Mouse (Mus musculus): Measurements from ENCODE around the gene Adap1.

Adap1 gene

GRCm38 (mm10) chr5:139323260-139323924 is 2.0 kb downstream of the Adap1 start:
- DNase-seq (ENCODE audit: low read depth, low spot score): no peak

GRCm38 (mm10) chr5:139321331-139321730 is 4.1 kb downstream of the Adap1 start:
- no peak for DNase-seq (ENCODE audit: low read depth, low spot score)

DNA sequence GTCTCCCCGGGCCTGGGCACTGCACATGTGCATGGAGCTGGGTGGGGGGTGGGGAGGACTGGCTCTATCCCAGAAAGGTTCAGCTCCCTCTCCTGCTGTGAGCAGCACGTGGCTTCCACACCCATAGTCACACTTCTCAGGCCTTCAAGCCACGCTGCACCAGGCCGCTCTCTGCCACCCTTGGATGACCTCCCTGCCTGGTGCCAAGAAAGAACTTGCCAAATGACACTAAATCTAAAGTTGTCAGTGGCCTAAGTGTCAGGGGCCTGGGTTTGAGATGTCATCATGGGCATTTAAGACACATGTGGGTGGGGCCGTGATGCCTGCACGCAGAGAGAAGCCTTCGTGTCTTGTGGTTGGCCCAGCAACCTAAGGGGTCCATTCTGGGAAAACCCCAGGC is 5.0 kb downstream of the Adap1 start:
- no peak for DNase-seq (ENCODE audit: low read depth, low spot score)

- no peak for DNase-seq (ENCODE audit: low read depth, low spot score)
Observed at GRCm38 (mm10) chr5:139317751-139318504, 7.5 kb downstream of the Adap1 start.

DNA sequence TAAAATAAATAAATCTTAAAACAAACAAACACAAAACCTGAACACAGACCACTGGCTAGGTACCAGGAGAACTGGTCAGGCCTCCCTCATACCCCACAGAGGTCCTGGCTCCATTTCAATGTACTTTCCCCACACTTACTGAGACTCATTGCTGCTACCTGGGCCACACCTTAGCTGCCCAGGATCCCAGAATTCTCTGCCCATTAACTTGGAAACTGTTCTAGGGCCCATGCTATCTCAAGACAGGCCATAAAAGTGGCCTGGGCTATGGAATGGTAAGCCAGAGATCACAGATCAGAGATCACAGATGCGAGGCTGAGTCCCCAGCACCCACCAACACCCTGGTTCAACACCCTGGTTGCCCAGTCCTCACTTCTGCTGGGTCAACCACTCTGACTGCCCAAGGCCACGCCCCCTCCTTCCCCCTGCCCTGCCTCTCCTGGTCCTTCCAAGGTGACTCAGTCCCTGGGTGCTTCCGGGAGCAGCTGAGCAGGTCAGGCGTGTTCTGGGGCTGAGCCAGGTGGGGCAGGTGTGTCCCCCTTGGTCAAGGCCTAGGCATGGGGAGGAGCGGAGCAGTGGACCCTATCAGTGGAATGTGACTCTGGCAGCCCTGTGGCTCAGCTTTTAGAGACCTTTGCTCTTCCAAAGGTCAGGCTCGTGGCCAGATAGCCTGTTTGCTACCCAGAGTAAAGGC is 8.3 kb downstream of the Adap1 start:
- no peak for DNase-seq (ENCODE audit: low read depth, low spot score)

- no peak for DNase-seq (ENCODE audit: low read depth, low spot score)
Observed at GRCm38 (mm10) chr5:139314941-139315642, 10.3 kb downstream of the Adap1 start.

GRCm38 (mm10) chr5:139313536-139313935 is 11.9 kb downstream of the Adap1 start:
- DNase-seq (ENCODE audit: low read depth, low spot score): no peak

DNA sequence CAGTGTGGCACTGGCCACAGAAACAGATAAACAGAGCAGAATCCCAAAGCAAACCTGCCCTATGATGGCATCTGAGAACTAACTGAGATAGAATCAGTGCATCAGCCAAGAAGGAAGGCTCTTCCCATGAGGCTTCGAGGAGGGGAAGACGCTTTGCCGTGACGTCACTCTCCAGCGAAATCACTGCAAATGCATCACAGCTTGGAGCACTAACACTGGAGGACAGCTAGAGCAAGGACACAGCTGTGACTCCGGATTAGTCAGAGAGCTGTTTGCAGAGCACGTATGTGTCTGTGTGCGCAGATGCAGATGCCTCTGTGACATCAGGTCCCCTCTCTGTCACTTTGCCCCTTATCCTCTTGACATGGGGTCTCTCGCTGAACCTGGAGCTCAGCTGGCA is 13.6 kb downstream of the Adap1 start:
- DNase-seq (ENCODE audit: low read depth, low spot score): no peak

- no peak for DNase-seq (ENCODE audit: low read depth, low spot score)
Observed at GRCm38 (mm10) chr5:139310477-139310876, 14.9 kb downstream of the Adap1 start.

- no peak for DNase-seq (ENCODE audit: low read depth, low spot score)
Observed at GRCm38 (mm10) chr5:139309946-139310345, 15.5 kb downstream of the Adap1 start.

- no peak for DNase-seq (ENCODE audit: low read depth, low spot score)
Observed at GRCm38 (mm10) chr5:139303646-139304061, 21.8 kb downstream of the Adap1 start.

DNA sequence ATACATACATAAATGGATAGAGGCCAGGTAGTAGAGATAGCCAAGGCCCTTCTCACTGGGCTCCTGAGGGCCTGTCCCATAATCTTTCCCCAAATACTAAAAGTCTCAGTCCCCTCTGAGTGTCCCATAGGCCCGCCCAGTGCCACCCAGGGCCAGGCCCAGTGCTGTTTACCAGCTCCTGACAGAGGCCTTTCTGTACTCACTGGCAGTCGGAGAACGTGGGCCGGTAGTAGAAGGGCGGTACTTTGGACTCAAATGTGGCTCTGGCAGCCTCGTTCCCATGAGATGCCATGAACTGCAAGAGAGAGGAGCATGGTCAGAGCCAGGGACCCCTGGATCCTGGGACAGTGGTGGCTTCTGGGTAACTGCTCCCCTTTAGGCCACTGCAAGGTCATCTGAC is 23.3 kb downstream of the Adap1 start:
- no peak for DNase-seq (ENCODE audit: low read depth, low spot score)

- no peak for DNase-seq (ENCODE audit: low read depth, low spot score)
Observed at GRCm38 (mm10) chr5:139297745-139298144, 27.7 kb downstream of the Adap1 start.

- DNase-seq (ENCODE audit: low read depth, low spot score): no peak
Observed at GRCm38 (mm10) chr5:139297092-139297491, 28.3 kb downstream of the Adap1 start.

DNA sequence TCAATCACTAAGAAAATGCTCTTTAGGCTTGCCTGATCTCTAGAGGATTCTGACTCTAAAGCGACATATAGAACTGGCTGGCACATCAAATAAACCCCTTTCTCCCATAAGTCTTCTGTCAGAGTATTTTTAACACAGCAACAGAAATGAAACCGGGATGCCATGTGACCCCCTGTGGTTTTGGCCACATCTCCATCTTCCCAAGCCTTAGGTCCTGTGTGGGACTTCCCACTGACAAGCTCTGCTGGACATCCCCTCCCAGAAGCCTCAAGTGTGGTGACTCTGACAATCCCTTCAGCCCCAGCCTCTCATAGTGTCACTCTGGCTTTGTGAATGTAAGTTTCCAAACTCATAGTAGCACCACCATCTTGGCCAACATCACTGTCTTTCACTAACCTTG is 31.3 kb downstream of the Adap1 start:
- DNase-seq (ENCODE audit: low read depth, low spot score): no peak

DNA sequence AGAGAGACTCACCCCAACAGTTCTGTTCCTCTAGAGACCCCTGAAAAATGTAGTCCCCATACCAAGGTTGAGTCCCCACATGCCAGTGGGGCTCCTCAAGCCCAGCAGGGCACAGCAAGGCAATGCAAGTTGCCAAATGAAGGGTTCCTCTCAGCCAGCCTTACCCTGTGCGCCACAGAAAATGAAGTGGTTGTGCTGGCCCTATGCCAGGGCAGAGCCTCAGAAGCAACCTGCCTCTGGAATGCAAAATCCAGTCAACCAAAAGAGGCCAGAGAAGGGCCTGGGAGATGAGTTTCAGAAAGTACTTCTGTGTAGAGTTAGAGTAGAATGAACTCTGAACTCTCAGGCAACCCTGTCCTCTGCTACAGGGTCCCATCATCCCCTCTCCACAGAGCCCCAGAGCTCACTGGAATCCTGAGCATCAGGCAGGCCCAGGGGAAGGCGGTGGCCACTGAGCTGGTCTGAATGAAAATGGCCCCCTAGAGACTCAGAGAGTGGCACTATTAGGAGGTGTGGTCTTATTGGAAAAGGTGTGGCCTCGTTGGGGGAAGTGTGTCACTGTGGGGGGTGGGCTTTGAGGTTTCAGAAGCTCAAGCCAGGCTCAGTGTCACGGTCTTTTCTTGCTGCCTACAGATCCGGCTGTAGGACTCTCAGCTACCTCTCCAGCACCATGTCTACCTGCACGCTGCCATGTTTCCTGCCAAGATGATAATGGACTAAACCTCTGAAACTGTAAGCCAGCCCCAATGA is 33.4 kb downstream of the Adap1 start:
- DNase-seq (ENCODE audit: low read depth, low spot score): no peak

DNA sequence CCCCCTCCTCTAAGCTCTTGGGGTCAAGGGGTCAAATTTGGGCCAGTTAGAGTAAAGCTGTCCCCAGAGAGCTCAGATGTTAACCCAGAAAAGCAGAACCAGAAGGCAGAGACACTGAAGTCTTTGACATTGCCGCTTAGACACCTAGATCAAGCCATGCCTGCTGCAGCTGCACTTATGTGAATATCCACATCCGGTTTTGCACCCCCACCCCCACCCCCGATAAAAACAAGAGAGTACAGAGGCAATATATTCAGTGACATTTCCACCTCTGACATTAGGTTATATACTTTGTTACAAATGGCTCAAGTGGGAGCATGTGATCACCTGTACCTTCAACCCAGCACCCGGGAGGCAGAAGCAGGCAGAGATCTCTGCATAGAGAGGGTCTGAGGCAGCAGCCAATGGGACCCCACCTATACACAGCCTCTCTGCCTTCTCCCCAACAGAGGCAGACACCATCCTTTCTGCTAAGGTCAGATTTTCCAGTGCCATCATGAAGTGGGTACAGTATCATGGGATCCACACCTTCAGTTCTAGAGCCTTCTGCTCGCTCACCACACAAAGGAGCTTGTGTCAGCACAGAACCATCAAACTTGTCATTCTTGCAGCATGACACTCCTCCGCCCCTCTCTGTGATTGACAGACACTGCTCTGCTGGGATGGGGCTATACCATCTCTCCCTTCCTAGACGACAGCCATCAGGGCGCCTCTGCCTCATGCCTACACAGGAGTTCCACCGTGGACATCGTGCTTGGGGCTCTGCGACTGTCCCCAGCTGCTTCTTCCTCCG is 34.8 kb downstream of the Adap1 start:
- no peak for DNase-seq (ENCODE audit: low read depth, low spot score)

DNA sequence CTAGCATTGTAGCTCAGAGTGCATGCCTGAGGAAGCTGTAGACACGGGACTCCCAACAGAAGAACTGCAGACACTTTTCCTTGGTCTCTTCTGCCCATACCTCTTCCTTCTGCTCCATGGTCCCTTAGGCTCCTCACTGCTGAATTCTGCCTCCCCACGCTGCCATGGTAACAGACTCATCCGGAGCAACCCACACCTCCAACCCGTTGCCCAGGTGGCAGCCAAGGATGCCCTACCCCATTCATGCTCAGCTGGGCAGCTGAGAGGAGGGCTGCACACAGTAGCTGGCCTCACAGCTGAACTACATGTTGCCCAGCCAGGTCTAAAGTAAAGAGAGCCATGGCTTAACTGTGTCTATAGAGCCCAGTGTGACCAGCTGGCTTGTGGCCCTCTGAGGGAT is 36.8 kb downstream of the Adap1 start:
- no peak for DNase-seq (ENCODE audit: low read depth, low spot score)

- no peak for DNase-seq (ENCODE audit: low read depth, low spot score)
Observed at GRCm38 (mm10) chr5:139287787-139288186, 37.6 kb downstream of the Adap1 start.

DNA sequence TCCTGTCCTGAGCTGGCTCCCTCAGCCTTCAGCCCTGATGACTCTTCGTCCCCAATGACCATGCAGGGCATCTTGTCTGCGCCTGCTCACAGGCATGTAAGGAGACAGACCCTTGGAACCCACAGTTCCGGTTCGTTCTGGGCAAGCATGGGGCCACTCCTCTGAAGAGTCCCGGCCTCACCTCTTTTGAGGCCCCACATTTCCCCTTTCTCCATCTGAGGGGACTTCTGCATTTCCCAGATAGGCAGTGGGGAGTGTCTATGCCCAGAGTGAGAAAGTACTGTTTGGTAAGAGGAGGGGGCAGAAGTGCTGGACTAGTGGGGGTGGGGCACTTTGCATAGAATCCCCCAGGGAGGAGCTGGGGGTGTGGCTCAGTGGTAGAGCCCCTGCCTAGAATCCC is 38.3 kb downstream of the Adap1 start:
- no peak for DNase-seq (ENCODE audit: low read depth, low spot score)

Data from embryo, embryonic 11.5 days (tissue).